Mouse (Mus musculus) ZHBTc4 (cell line): ENCODE measurements around the gene Tspoap1.
A peak's percentile ranks its signal among the peaks of the same experiment; 100 is the strongest.

ENCODE experiments used
- DNase-seq: peaks from one replicate; pipeline ENCODE4 v3.0.0-alpha.2; 2011; ENCODE audit warnings: low read depth, low spot score

Gene Tspoap1

GRCm38 (mm10) chr11:87758957-87759608 is 1.3 kb upstream of the Tspoap1 start:
- DNase-seq = no peak

- DNase-seq = peak; percentile 75
These were observed 734 bp upstream of the Tspoap1 start for GRCm38 (mm10) chr11:87759609-87760005.

GRCm38 (mm10) chr11:87761181-87761721 is 910 bp downstream of the Tspoap1 start:
- no peak for DNase-seq

GRCm38 (mm10) chr11:87761806-87762701 is 1.7 kb downstream of the Tspoap1 start:
- no peak for DNase-seq

GRCm38 (mm10) chr11:87762702-87763385 is 2.5 kb downstream of the Tspoap1 start:
- DNase-seq = no peak

- DNase-seq = peak; percentile 95
These were observed 3.2 kb downstream of the Tspoap1 start for GRCm38 (mm10) chr11:87763511-87763987.

- no peak for DNase-seq
These were observed 3.9 kb downstream of the Tspoap1 start for GRCm38 (mm10) chr11:87763988-87764876.

GRCm38 (mm10) chr11:87768745-87769144 is 8.4 kb downstream of the Tspoap1 start:
- DNase-seq = no peak

GRCm38 (mm10) chr11:87770989-87771388 is 10.6 kb downstream of the Tspoap1 start:
- DNase-seq = peak; percentile 68

GRCm38 (mm10) chr11:87772354-87772753 is 12.0 kb downstream of the Tspoap1 start:
- DNase-seq = no peak

GRCm38 (mm10) chr11:87778100-87778765 is 17.9 kb downstream of the Tspoap1 start:
- DNase-seq = peak; percentile 93

GRCm38 (mm10) chr11:87778915-87779314 is 18.6 kb downstream of the Tspoap1 start:
- no peak for DNase-seq

- no peak for DNase-seq
These were observed 19.1 kb downstream of the Tspoap1 start for GRCm38 (mm10) chr11:87779392-87779791.

- DNase-seq = no peak
These were observed 19.8 kb downstream of the Tspoap1 start for GRCm38 (mm10) chr11:87780130-87780529.

- no peak for DNase-seq
These were observed 29.7 kb downstream of the Tspoap1 start for GRCm38 (mm10) chr11:87790088-87790487.

- no peak for DNase-seq
These were observed 33.1 kb downstream of the Tspoap1 start, which contains the start of gene Mpo for GRCm38 (mm10) chr11:87793460-87793859. Gene Mpo (plus strand): TSS chr11:87793581.

- peak; percentile 51 for DNase-seq
These were observed 41.5 kb downstream of the Tspoap1 start for GRCm38 (mm10) chr11:87801711-87802275.

GRCm38 (mm10) chr11:87802621-87803020 is 42.3 kb downstream of the Tspoap1 start:
- peak; percentile 83 for DNase-seq

- DNase-seq = peak; percentile 68
These were observed 45.1 kb downstream of the Tspoap1 start for GRCm38 (mm10) chr11:87805448-87805847.

- DNase-seq = no peak
These were observed 47.1 kb downstream of the Tspoap1 start for GRCm38 (mm10) chr11:87807433-87807832.
